Mouse (Mus musculus): ENCODE results near the gene Tfap2c. TPM values are rescaled to one million over a fixed set of nuclear protein-coding genes. Genes with fewer than 3 reads are reported as not detected.

The Tfap2c gene
- total and polyA plus RNA-seq, 3 experiments: not detected

GRCm38 (mm10) chr2:172568466-172568865, 19.1 kb downstream of the Tfap2c start:
- no peak for TF ChIP-seq NRF1 (IDR thresholded peaks at IDR 0.05; ENCODE audit: low read depth, low read length)
- TF ChIP-seq ETS1 (conservative IDR thresholded peaks at IDR 0.05; ENCODE audit: low read depth, low read length): no peak
- TF ChIP-seq ELF1 (IDR thresholded peaks at IDR 0.05; ENCODE audit: low read depth, low read length): no peak
- TF ChIP-seq POLR2A (IDR thresholded peaks at IDR 0.05; ENCODE audit: low read depth, low read length): no peak
- no peak for TF ChIP-seq MAFK (IDR thresholded peaks at IDR 0.05; ENCODE audit: insufficient replicate concordance, low read length)
- no peak for TF ChIP-seq MAX (IDR thresholded peaks at IDR 0.05; ENCODE audit: low read length)
- no peak for TF ChIP-seq MYC (IDR thresholded peaks at IDR 0.05; ENCODE audit: low read depth, low read length)
- TF ChIP-seq SIN3A (IDR thresholded peaks at IDR 0.05; ENCODE audit: low read length): no peak
- TF ChIP-seq JUN (IDR thresholded peaks at IDR 0.05; ENCODE audit: insufficient read depth, low read depth, low read length): no peak
- dilution Hi-C loops (cut with MboI; ENCODE audit: extremely low pct_ligation_motif_present, extremely low pct_unique_long_range_greater_than_20kb, low sequenced_read_pairs): no loop called here

GRCm38 (mm10) chr2:172577196-172577766, 27.9 kb downstream of the Tfap2c start:
- in situ Hi-C loops (cut with MboI; ENCODE audit: low pct_ligation_motif_present, low pct_unique_long_range_greater_than_20kb, low sequenced_read_pairs): no loop called here
- no peaks in the 10 kb centered on the region for H3K9me3 ChIP-seq (replicated peaks; ENCODE audit: low read length)
- H3K36me3 ChIP-seq (replicated peaks in 1 of 2; ENCODE audit: control insufficient read depth in 1 of 2, insufficient read depth in 1 of 2, low read length in 1 of 2): no peaks in the 10 kb centered on the region
- H3K4me1 ChIP-seq (ENCODE audit: control insufficient read depth in 1 of 2, insufficient read depth in 2 of 2): no peaks in the 10 kb centered on the region
- H3K4me3 ChIP-seq (replicated peaks in 1 of 3; ENCODE audit: low read depth in 2 of 3, low read length in 2 of 3, poor library complexity in 1 of 3): no peak overlapping the region
- dilution Hi-C loops (cut with MboI; ENCODE audit: extremely low pct_ligation_motif_present, extremely low pct_unique_long_range_greater_than_20kb, low sequenced_read_pairs): no loop called here
- no peak overlapping the region for H3K4me2 ChIP-seq (ENCODE audit: insufficient read depth, low read depth, poor library complexity, severe bottlenecking)
- DNase-seq (ENCODE audit: extremely low read depth): no peak
- no peaks in the 10 kb centered on the region for H3K79me2 ChIP-seq (replicated peaks; ENCODE audit: control insufficient read depth, extremely low read depth, insufficient read depth, poor library complexity, severe bottlenecking)
- no peak overlapping the region for H3K27ac ChIP-seq (ENCODE audit: insufficient read depth, low read depth)
- H3K27me3 ChIP-seq (replicated peaks): peaks cover 74% of the 10 kb centered on the region
- no peak overlapping the region for H3K9ac ChIP-seq (ENCODE audit: insufficient read depth, low read depth)
- no peak for TF ChIP-seq POLR2A (IDR thresholded peaks at IDR 0.05; ENCODE audit: low read depth, low read length)

More at GRCm38 (mm10) chr2:172568466-172568865, 19.1 kb downstream of the Tfap2c start:
- no peaks in the 10 kb centered on the region for H3K4me1 ChIP-seq (ENCODE audit: control insufficient read depth in 1 of 2, insufficient read depth in 2 of 2)
- H3K27me3 ChIP-seq (replicated peaks): peaks cover 72% of the 10 kb centered on the region
- H3K9ac ChIP-seq (ENCODE audit: insufficient read depth, low read depth): no peak overlapping the region
- in situ Hi-C loops (cut with MboI; ENCODE audit: low pct_ligation_motif_present, low pct_unique_long_range_greater_than_20kb, low sequenced_read_pairs): no loop called here
- H3K79me2 ChIP-seq (replicated peaks; ENCODE audit: control insufficient read depth, extremely low read depth, insufficient read depth, poor library complexity, severe bottlenecking): no peaks in the 10 kb centered on the region
- no peaks in the 10 kb centered on the region for H3K9me3 ChIP-seq (replicated peaks; ENCODE audit: low read length)
- H3K4me3 ChIP-seq (replicated peaks in 1 of 3; ENCODE audit: low read depth in 2 of 3, low read length in 2 of 3, poor library complexity in 1 of 3): no peak overlapping the region
- no peak overlapping the region for H3K27ac ChIP-seq (ENCODE audit: insufficient read depth, low read depth)
- no peak for DNase-seq (ENCODE audit: extremely low read depth)
- no peak overlapping the region for H3K4me2 ChIP-seq (ENCODE audit: insufficient read depth, low read depth, poor library complexity, severe bottlenecking)
- no peaks in the 10 kb centered on the region for H3K36me3 ChIP-seq (replicated peaks in 1 of 2; ENCODE audit: control insufficient read depth in 1 of 2, insufficient read depth in 1 of 2, low read length in 1 of 2)

- no peaks in the 10 kb centered on the region for H3K4me1 ChIP-seq (ENCODE audit: control insufficient read depth in 1 of 2, insufficient read depth in 2 of 2)
- no peak for DNase-seq (ENCODE audit: extremely low read depth)
- H3K36me3 ChIP-seq (replicated peaks in 1 of 2; ENCODE audit: control insufficient read depth in 1 of 2, insufficient read depth in 1 of 2, low read length in 1 of 2): no peaks in the 10 kb centered on the region
- H3K9ac ChIP-seq (ENCODE audit: insufficient read depth, low read depth): no peak overlapping the region
- peaks cover 74% of the 10 kb centered on the region for H3K27me3 ChIP-seq (replicated peaks)
- no peak for TF ChIP-seq ELF1 (IDR thresholded peaks at IDR 0.05; ENCODE audit: low read depth, low read length)
- no peak for TF ChIP-seq UBTF (IDR thresholded peaks at IDR 0.05; ENCODE audit: low read depth, low read length)
- TF ChIP-seq POLR2AphosphoS2 (IDR thresholded peaks at IDR 0.05; ENCODE audit: low read depth, low read length): no peak
- no peak for TF ChIP-seq ZC3H11A (IDR thresholded peaks at IDR 0.05; ENCODE audit: low read depth, low read length)
- TF ChIP-seq EP300 (IDR thresholded peaks at IDR 0.05; ENCODE audit: low read length): no peak
- no peak for TF ChIP-seq MYC (IDR thresholded peaks at IDR 0.05; ENCODE audit: low read depth, low read length)
- H3K9me3 ChIP-seq (replicated peaks; ENCODE audit: low read length): no peaks in the 10 kb centered on the region
- no peak overlapping the region for H3K4me3 ChIP-seq (replicated peaks in 1 of 3; ENCODE audit: low read depth in 2 of 3, low read length in 2 of 3, poor library complexity in 1 of 3)
- no peaks in the 10 kb centered on the region for H3K79me2 ChIP-seq (replicated peaks; ENCODE audit: control insufficient read depth, extremely low read depth, insufficient read depth, poor library complexity, severe bottlenecking)
- H3K27ac ChIP-seq (ENCODE audit: insufficient read depth, low read depth): no peak overlapping the region
- in situ Hi-C loops (cut with MboI; ENCODE audit: low pct_ligation_motif_present, low pct_unique_long_range_greater_than_20kb, low sequenced_read_pairs): no loop called here
- dilution Hi-C loops (cut with MboI; ENCODE audit: extremely low pct_ligation_motif_present, extremely low pct_unique_long_range_greater_than_20kb, low sequenced_read_pairs): no loop called here
- H3K4me2 ChIP-seq (ENCODE audit: insufficient read depth, low read depth, poor library complexity, severe bottlenecking): no peak overlapping the region
Measured at GRCm38 (mm10) chr2:172579221-172579620, 29.8 kb downstream of the Tfap2c start.
